Mouse (Mus musculus) kidney, adult 2 months (tissue): ENCODE data around the gene Dgkq. TPM values are rescaled to one million over a fixed set of nuclear protein-coding genes. Genes with fewer than 3 reads are reported as not detected.

Experiments
- DNase-seq: peaks from one replicate; pipeline ENCODE4 v3.0.0; 2021
- H3K27ac ChIP-seq: fragments of 200-500 bp; 2 replicates; pipeline ENCODE4 v1.5.1; 2012; ENCODE audit warnings: low read depth, low read length, control low read depth, inconsistent platforms; ENCODE audit not compliant: insufficient read depth
- H3K27me3 ChIP-seq: fragments of 200-500 bp; replicated peaks from 2 replicates; pipeline ENCODE4 v1.6.1; 2012; ENCODE audit warnings: mild to moderate bottlenecking, moderate library complexity, low read length, inconsistent platforms; ENCODE audit not compliant: control insufficient read depth, insufficient read depth
- H3K36me3 ChIP-seq: fragments of 200-500 bp; 2 replicates; pipeline ENCODE4 v1.6.1; 2012; ENCODE audit warnings: mild to moderate bottlenecking, moderate library complexity, low read length, inconsistent platforms; ENCODE audit not compliant: control insufficient read depth, insufficient read depth
- H3K4me1 ChIP-seq: fragments of 200-500 bp; 2 replicates; pipeline ENCODE4 v1.6.1; 2011; ENCODE audit warnings: low read length; ENCODE audit not compliant: control insufficient read depth, insufficient read depth
- H3K4me3 ChIP-seq: fragments of 200-500 bp; 2 replicates; pipeline ENCODE4 v1.5.1; 2011; ENCODE audit warnings: mild to moderate bottlenecking, low read depth, low read length, control low read depth; ENCODE audit not compliant: insufficient read depth
- CTCF ChIP-seq: fragments of 200-500 bp; conservative IDR thresholded peaks from 2 replicates; pipeline ENCODE4 v1.5.1; 2011; ENCODE audit warnings: low read depth, mild to moderate bottlenecking, control low read depth, low read length, moderate library complexity, mixed read lengths; ENCODE audit not compliant: insufficient read depth, insufficient read length
- POLR2A ChIP-seq: fragments of 200-500 bp; IDR thresholded peaks from one replicate; pipeline ENCODE4 v1.6.1; 2011; ENCODE audit warnings: low read depth, low read length, control low read depth
- WGBS: fragments of 180-500 bp; shearing (Covaris S2); methylation state at CpG from one replicate; pipeline ENCODE4 v1.1.7; 2018; 5-methylcytosine and 5-hydroxymethylcytosine counted together
- polyA plus RNA-seq: library from polyadenylated mRNA; depleted of rRNA; stranded (reverse); fragments of >200 nt; gene quantifications from 2 replicates; pipeline ENCODE4 v1.2.3, GENCODE M21; 2012; rRNA removed

Dgkq gene
- polyA plus RNA-seq, 1 experiment, result 27.9 TPM

GRCm38 (mm10) chr5:108602537-108602936 lies 66.9 kb downstream of the Dgkq start:
- Histone ChIP-seq H3K27ac (no peak overlapping the region), H3K4me1 (no peaks in the 10 kb centered on the region), H3K36me3 (peaks cover 22% of the 10 kb centered on the region), H3K4me3 (no peak overlapping the region), H3K27me3 (no peaks in the 10 kb centered on the region)
- no peak for TF ChIP-seq POLR2A
- DNase-seq, result no peak
- 94% methylated on average over 9 of the region's 9 CpGs for WGBS

GRCm38 (mm10) chr5:108599923-108600322 lies 69.5 kb downstream of the Dgkq start:
- 64% methylated on average over 1 of the region's 1 CpGs for WGBS
- Histone ChIP-seq H3K27ac (no peak overlapping the region), H3K27me3 (no peaks in the 10 kb centered on the region), H3K4me3 (no peak overlapping the region), H3K4me1 (no peaks in the 10 kb centered on the region), H3K36me3 (peaks cover 19% of the 10 kb centered on the region)
- DNase-seq, result no peak
- no peak for TF ChIP-seq CTCF
- no peak for TF ChIP-seq POLR2A

Other genes starting within 250 kb of the Dgkq start
- gene Atp5k, start 235.2 kb downstream of the Dgkq start, polyA plus RNA-seq, result 103 and 172 TPM in 2 replicates
- gene Mfsd7a, start 220.8 kb downstream of the Dgkq start, polyA plus RNA-seq, result 5.0 and 5.3 TPM in 2 replicates
- 9.0 and 10.2 TPM in 2 replicates for gene Pcgf3, start 208.4 kb downstream of the Dgkq start, polyA plus RNA-seq
- gene Cplx1, start 119.6 kb downstream of the Dgkq start, polyA plus RNA-seq, result 0.26 and 0.59 TPM in 2 replicates
- gene Gak, start 39.9 kb downstream of the Dgkq start, polyA plus RNA-seq, result 80.5 and 89.0 TPM in 2 replicates
- gene Tmem175, start 39.9 kb downstream of the Dgkq start, polyA plus RNA-seq, result 67.1 and 76.4 TPM in 2 replicates
- gene Idua, start 9.3 kb downstream of the Dgkq start, polyA plus RNA-seq, result 9.1 and 12.7 TPM in 2 replicates
- gene Slc26a1, start 5.9 kb upstream of the Dgkq start, polyA plus RNA-seq, result 257 and 309 TPM in 2 replicates
- gene Fgfrl1, start 22.7 kb upstream of the Dgkq start, polyA plus RNA-seq, result 65.1 and 74.8 TPM in 2 replicates
- not detected in 2 replicates for gene Rnf212, start 105.3 kb upstream of the Dgkq start, polyA plus RNA-seq
- not detected in 2 replicates for gene Tmed11, start 125.7 kb upstream of the Dgkq start, polyA plus RNA-seq
- gene Vmn2r8, start 139.2 kb upstream of the Dgkq start, polyA plus RNA-seq, result not detected in 2 replicates
- gene Vmn2r9, start 182.9 kb upstream of the Dgkq start, polyA plus RNA-seq, result not detected in 2 replicates